Mouse (Mus musculus) layer of hippocampus, postnatal 25 days (tissue): ENCODE measurements around the gene Camta2. TPM values are rescaled to one million over a fixed set of nuclear protein-coding genes. Genes with fewer than 3 reads are reported as not detected.

ENCODE experiments used
- DNase-seq, 2 experiments: peaks; one replicate each; pipeline ENCODE4 v3.0.0; 2022; ENCODE audit warnings: mixed read lengths in 2 of 2, low spot score in 1 of 2; ENCODE audit errors: extremely low spot score in 1 of 2
- microRNA-seq, 2 experiments: library from miRNA; unstranded; fragments of <30 nt; microRNA quantifications; one replicate each; pipeline ENCODE4 v1.2.0; 2021
- total RNA-seq, 2 experiments: library from RNA; stranded (reverse); gene quantifications; 2 replicates each; pipeline ENCODE4 v1.2.3; 2021

Gene Camta2
- total RNA-seq, 2 experiments from 2014 or later, result 326 to 389 TPM

GRCm38 (mm10) chr11:70626877-70627276 is 61.0 kb downstream of the Camta2 start:
- no peak for DNase-seq

DNA sequence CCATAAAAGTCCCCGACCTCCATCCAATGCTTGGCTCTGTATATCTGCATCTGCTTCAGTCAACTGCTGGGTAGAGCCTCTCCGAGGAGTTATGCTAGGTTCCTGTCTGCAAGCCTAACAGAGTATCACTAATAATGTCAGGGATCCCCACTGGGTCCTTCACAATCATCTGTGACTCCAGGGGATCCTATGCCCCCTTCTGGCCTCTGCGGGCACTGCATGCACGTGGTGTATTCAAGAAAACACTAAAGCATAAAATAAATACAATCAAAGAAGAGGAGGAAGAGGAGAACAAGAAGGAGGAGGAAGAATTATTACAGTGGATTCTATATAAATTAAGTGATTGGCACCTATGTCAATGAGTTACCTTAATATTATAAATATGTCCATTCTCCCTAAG is 62.4 kb downstream of the Camta2 start:
- DNase-seq, result peak in 1 of 2 experiments; percentile 61

DNA sequence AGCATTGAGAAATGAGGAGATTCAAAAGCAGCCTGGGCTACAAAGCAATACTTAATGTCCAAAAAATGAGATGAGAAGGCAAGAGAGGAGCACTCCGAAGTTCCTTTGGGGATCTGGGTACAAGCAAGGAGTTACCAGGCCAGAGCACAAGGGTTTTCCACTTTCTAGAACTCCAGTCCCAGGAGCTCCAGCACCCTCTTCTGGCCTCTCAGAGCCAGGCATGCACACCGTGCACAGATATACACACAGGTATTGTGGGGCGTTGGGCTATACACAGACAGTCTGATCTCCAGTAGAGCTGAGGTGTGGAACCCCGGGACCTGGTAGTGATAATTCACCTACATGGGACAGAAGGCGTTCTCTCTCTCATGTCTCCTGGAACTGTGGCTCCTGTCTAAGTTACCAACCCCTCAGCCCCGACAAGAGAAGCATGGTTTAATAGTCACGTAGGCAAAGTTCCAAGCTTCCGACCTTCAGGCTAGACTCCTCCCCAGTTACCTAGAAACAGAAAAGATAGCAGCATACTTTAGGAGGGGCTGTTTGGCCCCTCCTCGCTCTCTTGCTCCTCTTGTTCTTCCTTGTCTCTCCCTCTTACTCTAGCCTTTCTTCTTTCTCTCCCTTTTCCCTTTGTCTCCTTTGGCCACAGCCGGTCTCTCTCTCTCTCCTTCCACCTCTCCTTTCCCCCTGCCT is 64.7 kb downstream of the Camta2 start:
- DNase-seq, result no peak

DNA sequence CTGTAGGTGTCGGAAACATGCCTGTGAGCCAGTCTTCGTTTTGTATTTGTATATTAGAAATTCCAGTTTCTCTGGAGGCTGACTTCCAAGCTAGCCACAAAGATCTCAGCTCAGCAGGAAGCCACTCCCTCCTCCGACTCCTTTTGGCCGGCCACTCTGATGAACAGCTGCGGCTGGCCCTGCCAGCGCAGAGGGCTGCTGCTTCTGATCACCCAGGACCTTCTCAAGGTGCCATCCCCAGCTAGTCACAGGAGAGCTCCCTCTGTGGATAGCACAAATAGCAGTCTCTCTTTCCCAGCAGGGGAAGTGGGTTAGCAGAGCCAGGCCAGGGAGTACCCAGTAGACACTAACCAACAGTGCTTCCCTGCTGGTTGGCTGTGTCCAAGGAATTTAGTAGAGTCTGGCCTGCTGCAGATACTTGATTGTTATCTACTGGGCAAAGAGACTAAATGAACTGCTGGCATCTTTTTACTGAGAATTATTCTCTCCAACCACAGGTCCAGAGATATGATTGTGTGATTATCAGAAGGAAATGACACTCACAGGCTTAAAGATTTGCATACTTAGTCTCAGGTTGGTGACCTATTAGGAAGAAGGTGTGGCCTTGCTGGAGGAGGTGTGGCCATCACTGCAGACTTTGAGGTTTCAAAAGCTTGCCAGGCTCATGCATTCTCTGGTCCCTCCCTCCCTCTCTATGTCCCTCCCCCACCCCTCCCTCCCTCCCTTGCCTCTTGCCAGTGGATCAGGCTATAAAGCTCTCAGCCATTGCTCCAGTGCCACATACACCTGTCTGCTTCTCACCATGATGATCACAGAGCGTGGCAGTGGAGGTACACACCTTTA is 65.7 kb downstream of the Camta2 start:
- DNase-seq, result no peak

Small RNA genes lying within 50 kb of the gene (microRNA-seq; reads per million reads assigned to microRNA genes)
- gene Mir6925, result 0.37 to 0.60 reads per million in 2 experiments

Other genes starting within 250 kb of the Camta2 start
- 10 to 100 TPM; 15.5 to 17.4 TPM for gene Med11, start 236.2 kb downstream of the Camta2 start, total RNA-seq
- under 1 TPM; 0.37 to 0.42 TPM for gene Zmynd15, start 228.7 kb downstream of the Camta2 start, total RNA-seq
- gene Cxcl16, start 228.1 kb downstream of the Camta2 start, total RNA-seq, result 1 to 10 TPM in 1 of 2 experiments, under 1 TPM in 1; 0.62 to 1.1 TPM
- gene Tm4sf5, start 182.9 kb downstream of the Camta2 start, total RNA-seq, result under 1 TPM; 0.47 to 0.61 TPM
- not detected for gene Vmo1, start 173.5 kb downstream of the Camta2 start, total RNA-seq
- gene Gltpd2, start 168.9 kb downstream of the Camta2 start, total RNA-seq, result not detected
- 100 to 1,000 TPM; 178 to 211 TPM for gene Psmb6, start 162.7 kb downstream of the Camta2 start, total RNA-seq
- gene Gm40193, start 155.2 kb downstream of the Camta2 start, total RNA-seq, result not detected
- gene Pld2, start 148.0 kb downstream of the Camta2 start, total RNA-seq, result 10 to 100 TPM; 16.2 to 18.9 TPM
- 100 to 1,000 TPM; 434 to 488 TPM for gene Mink1, start 125.2 kb downstream of the Camta2 start, total RNA-seq
- gene 4930544D05Rik, start 72.3 kb downstream of the Camta2 start, total RNA-seq, result under 1 TPM in 1 of 2 experiments, not detected in 1; 0.66 TPM
- gene Chrne, start 68.9 kb downstream of the Camta2 start, total RNA-seq, result under 1 TPM in 1 of 2 experiments, not detected in 1; 0.44 TPM
- gene Gp1ba, start 49.0 kb downstream of the Camta2 start, total RNA-seq, result not detected
- 10 to 100 TPM; 86.9 to 87.6 TPM for gene Rnf167, start 40.9 kb downstream of the Camta2 start, total RNA-seq
- gene Slc25a11, start 40.6 kb downstream of the Camta2 start, total RNA-seq, result 100 to 1,000 TPM; 127 to 129 TPM
- 100 to 1,000 TPM; 376 to 385 TPM for gene Pfn1, start 33.5 kb downstream of the Camta2 start, total RNA-seq
- gene Eno3, start 30.9 kb downstream of the Camta2 start, total RNA-seq, result 1 to 10 TPM; 7.2 to 8.2 TPM
- 10 to 100 TPM; 48.7 to 48.8 TPM for gene Spag7, start 18.7 kb downstream of the Camta2 start, total RNA-seq
- 1 to 10 TPM; 3.1 to 3.4 TPM for gene Inca1, start 12.1 kb upstream of the Camta2 start, total RNA-seq
- 10 to 100 TPM; 71.5 to 78.9 TPM for gene Kif1c, start 12.4 kb upstream of the Camta2 start, total RNA-seq
- 10 to 100 TPM; 23.1 to 24.8 TPM for gene Zfp3, start 76.1 kb upstream of the Camta2 start, total RNA-seq
- not detected for gene Scimp, start 124.5 kb upstream of the Camta2 start, total RNA-seq
- 100 to 1,000 TPM; 113 to 118 TPM for gene Rabep1, start 156.7 kb upstream of the Camta2 start, total RNA-seq